Mouse (Mus musculus) E14TG2a.4 (cell line): Measurements from ENCODE around the gene Eif4e.

Source experiments
- CTCF ChIP-seq: conservative IDR thresholded peaks from 2 replicates; pipeline ENCODE4 v1.5.1; 2014; ENCODE audit warnings: low read length
- NANOG ChIP-seq: IDR thresholded peaks from 2 replicates; pipeline ENCODE4 v1.6.1; 2014; ENCODE audit warnings: borderline replicate concordance, low read length, mixed read lengths
- POU5F1 ChIP-seq: IDR thresholded peaks from 2 replicates; pipeline ENCODE4 v1.6.1; 2014; ENCODE audit warnings: low read length, borderline replicate concordance

GRCm38 (mm10) chr3:138527667-138528231, 1.8 kb downstream of the Eif4e start:
- TF ChIP-seq POU5F1 (no peak), CTCF (no peak), NANOG (no peak)
